Mouse (Mus musculus) erythroblast, embryonic 14.5 days (primary cell): Measurements from ENCODE around the gene 1600014C23Rik.

ENCODE experiments used
- GATA1 ChIP-seq: IDR thresholded peaks from 2 replicates; pipeline ENCODE4 v1.6.1; 2012; ENCODE audit warnings: low read length, inconsistent platforms, mixed read lengths
- TAL1 ChIP-seq: IDR thresholded peaks from 3 replicates; pipeline ENCODE4 v1.6.1; 2012; ENCODE audit warnings: low read length, inconsistent platforms, mixed read lengths

DNA sequence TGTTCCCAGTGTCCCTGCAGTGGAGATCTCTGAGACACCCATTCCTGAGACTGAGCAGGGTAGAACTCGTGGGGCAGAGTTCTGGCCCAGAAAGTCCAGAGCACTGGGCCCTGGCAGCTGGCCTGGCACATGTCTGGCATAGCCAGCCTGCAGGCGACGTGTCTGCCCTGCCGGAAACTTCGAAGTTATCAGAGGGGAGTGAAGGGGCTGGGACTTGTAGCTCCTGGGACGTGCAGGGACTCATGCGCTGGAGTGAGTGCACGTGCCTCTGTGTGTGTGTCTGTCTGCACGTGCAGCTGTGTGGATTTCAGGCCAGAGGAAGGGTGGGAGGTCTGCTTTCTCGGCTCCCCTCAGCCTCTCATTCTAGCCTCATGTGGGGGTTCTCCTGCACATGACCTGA is 4.3 kb downstream of the 1600014C23Rik start:
- no peak for TF ChIP-seq GATA1
- no peak for TF ChIP-seq TAL1
